Mouse (Mus musculus) heart, embryonic 12.5 days (tissue): ENCODE measurements around the gene Ttc8. TPM values are rescaled to one million over a fixed set of nuclear protein-coding genes. Genes with fewer than 3 reads are reported as not detected.
"Not testable (repeated sequence)": the region's sequence is repeated elsewhere in the genome, so short reads cannot be mapped to it uniquely, and the experiment has no call there.

Source experiments
- ATAC-seq: fragments of 200-750 bp; cut with Nextera tagmentation; 2 replicates; pipeline ENCODE4 v1.8.0; 2017; ENCODE audit warnings: moderate TSS enrichment, moderate library complexity; ENCODE audit not compliant: insufficient number of reproducible peaks, low FRiP score
- H3K27ac ChIP-seq: fragments of 300-500 bp; sonication (generic); 2 replicates; pipeline ENCODE4 v1.5.1; 2016; ENCODE audit warnings: mild to moderate bottlenecking, moderate library complexity; ENCODE audit not compliant: poor library complexity, severe bottlenecking
- H3K27me3 ChIP-seq: fragments of 300-500 bp; sonication (generic); replicated peaks from 2 replicates; pipeline ENCODE4 v1.6.1; 2016; ENCODE audit warnings: mild to moderate bottlenecking, moderate library complexity
- H3K36me3 ChIP-seq: fragments of 300-500 bp; sonication (generic); 2 replicates; pipeline ENCODE4 v1.6.1; 2016; ENCODE audit warnings: mild to moderate bottlenecking, moderate library complexity
- H3K4me1 ChIP-seq: fragments of 300-500 bp; sonication (generic); replicated peaks from 2 replicates; pipeline ENCODE4 v1.6.1; 2016; ENCODE audit warnings: mild to moderate bottlenecking
- H3K4me2 ChIP-seq: fragments of 300-500 bp; sonication (generic); 2 replicates; pipeline ENCODE4 v1.6.1; 2016; ENCODE audit warnings: mild to moderate bottlenecking, moderate library complexity
- H3K4me3 ChIP-seq: fragments of 300-500 bp; sonication (generic); 2 replicates; pipeline ENCODE4 v1.5.1; 2016; ENCODE audit warnings: mild to moderate bottlenecking
- H3K9ac ChIP-seq: fragments of 300-500 bp; sonication (generic); 2 replicates; pipeline ENCODE4 v1.6.1; 2016; ENCODE audit warnings: mild to moderate bottlenecking, moderate library complexity
- H3K9me3 ChIP-seq: fragments of 300-500 bp; sonication (generic); replicated peaks from 2 replicates; pipeline ENCODE4 v1.6.1; 2016; ENCODE audit warnings: mild to moderate bottlenecking, moderate library complexity
- WGBS: fragments of 180-500 bp; shearing (Covaris S2); methylation state at CpG from one replicate; pipeline ENCODE4 v1.1.7; 2016; 5-methylcytosine and 5-hydroxymethylcytosine counted together
- polyA plus RNA-seq: library from polyadenylated mRNA; unstranded; fragments of >200 nt; fragmentation: Nextera tagmentation; extraction: Ambion mirVana; gene quantifications from 2 replicates; pipeline ENCODE4 v1.2.1, GENCODE M21; 2016

The Ttc8 gene
- polyA plus RNA-seq, 1 experiment from 2014 or later: 16.2 TPM

GRCm38 (mm10) chr12:98905466-98905865, 14.9 kb upstream of the Ttc8 start:
- Histone ChIP-seq H3K4me3 (no peak overlapping the region), H3K36me3 (no peaks in the 10 kb centered on the region), H3K27ac (no peak overlapping the region), H3K4me1 (peaks cover 6% of the 10 kb centered on the region; the same call in 1 of the 2 replicates), H3K9me3 (no peaks in the 10 kb centered on the region), H3K9ac (no peak overlapping the region), H3K4me2 (no peak overlapping the region), H3K27me3 (no peaks in the 10 kb centered on the region)
- ATAC-seq: no peak
- WGBS: 62% methylated on average over 5 of the region's 5 CpGs

DNA sequence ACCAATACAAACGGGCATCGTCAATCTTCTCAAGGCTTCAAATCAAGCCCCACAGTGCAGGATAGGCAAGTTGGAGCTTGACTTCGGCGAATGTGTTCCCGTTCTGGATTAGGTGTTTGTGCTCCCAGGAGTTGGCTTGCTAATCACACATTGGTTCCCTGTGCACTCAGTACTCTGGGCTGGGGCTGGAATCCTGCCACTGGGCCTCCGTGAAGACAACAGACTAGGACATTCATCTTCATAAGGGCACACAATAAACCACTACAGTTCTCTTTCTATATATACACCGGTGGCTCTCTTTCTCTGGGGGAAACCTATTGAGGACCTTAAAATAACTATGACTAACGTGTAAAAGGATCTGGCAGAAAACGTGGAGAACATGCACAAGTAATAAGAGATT, 10.3 kb upstream of the Ttc8 start:
- no peak overlapping the region for H3K4me3 ChIP-seq

DNA sequence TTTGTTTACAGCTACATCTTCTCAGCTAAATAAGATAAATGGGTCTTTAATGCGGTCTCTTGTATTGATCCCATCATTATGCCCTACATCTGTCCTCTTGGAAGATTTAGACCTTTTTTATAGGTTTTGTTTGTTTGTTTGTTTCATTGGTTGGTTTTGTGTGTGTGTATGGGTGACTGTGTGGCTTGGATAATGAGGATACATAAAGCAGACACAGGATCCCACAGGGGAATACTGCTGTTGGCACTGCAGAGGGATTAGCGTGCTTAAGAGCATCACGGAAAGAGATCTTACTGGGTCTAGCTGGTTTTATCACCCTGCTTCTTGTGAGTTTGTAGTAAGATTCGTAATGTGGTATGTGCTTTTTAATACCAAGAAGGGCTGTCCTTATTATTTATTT, 10.8 kb downstream of the Ttc8 start:
- ATAC-seq: no peak
- Histone ChIP-seq H3K36me3 (0 out of 2 replicates have a peak, but pooled peaks cover 4% of the 10 kb centered on the region), H3K9ac (no peak overlapping the region), H3K4me1 (no peaks in the 10 kb centered on the region), H3K27ac (no peak overlapping the region), H3K9me3 (peaks cover 4% of the 10 kb centered on the region; the same call in 1 of the 2 replicates), H3K27me3 (no peaks in the 10 kb centered on the region), H3K4me2 (no peak overlapping the region), H3K4me3 (no peak overlapping the region)
- 87% methylated on average over 4 of the region's 4 CpGs for WGBS

More for the DNA sequence above, 10.3 kb upstream of the Ttc8 start:
- Histone ChIP-seq H3K27ac (peak overlapping the region; percentile 56; the same call in 1 of the 2 replicates), H3K4me1 (peaks cover 6% of the 10 kb centered on the region; the same call in 1 of the 2 replicates), H3K9ac (no peak overlapping the region), H3K4me2 (no peak overlapping the region), H3K27me3 (no peaks in the 10 kb centered on the region), H3K36me3 (no peaks in the 10 kb centered on the region), H3K9me3 (no peaks in the 10 kb centered on the region)
- WGBS: 58% methylated on average over 9 of the region's 9 CpGs
- ATAC-seq: no peak

- H3K36me3 ChIP-seq: 0 out of 2 replicates have a peak, but pooled peaks cover 4% of the 10 kb centered on the region
- H3K27me3 ChIP-seq: no peaks in the 10 kb centered on the region
- no peaks in the 10 kb centered on the region for H3K4me1 ChIP-seq
- no peak overlapping the region for H3K27ac ChIP-seq
- peaks cover 4% of the 10 kb centered on the region; the same call in 1 of the 2 replicates for H3K9me3 ChIP-seq
- H3K9ac ChIP-seq: no peak overlapping the region
- ATAC-seq: no peak
- 86% methylated on average over 4 of the region's 4 CpGs for WGBS
- no peak overlapping the region for H3K4me2 ChIP-seq
- H3K4me3 ChIP-seq: no peak overlapping the region
Measured at GRCm38 (mm10) chr12:98932441-98932840, 12.1 kb downstream of the Ttc8 start.

DNA sequence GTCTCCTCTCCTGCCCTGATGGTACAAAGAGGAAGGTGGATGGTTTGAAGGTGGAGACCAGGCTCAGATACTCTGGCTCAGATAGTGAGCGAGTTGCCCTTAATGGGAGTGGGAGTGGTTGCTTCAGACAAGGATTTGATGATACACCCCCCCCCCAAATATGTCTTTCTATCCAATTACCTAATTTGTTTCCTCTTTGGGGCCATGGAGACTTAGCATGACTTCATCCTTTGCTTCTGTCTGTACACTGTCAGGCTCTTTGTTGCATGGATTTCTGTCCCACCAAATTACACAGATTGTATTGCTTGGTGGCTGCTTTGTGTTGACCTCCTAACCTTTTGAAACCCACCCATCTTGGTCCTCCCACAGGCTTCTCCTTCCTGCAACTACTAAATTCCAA, 12.5 kb downstream of the Ttc8 start:
- Histone ChIP-seq H3K9ac (no peak overlapping the region), H3K27ac (no peak overlapping the region), H3K4me3 (no peak overlapping the region), H3K27me3 (no peaks in the 10 kb centered on the region), H3K4me2 (no peak overlapping the region), H3K9me3 (peaks cover 4% of the 10 kb centered on the region; the same call in 1 of the 2 replicates), H3K36me3 (0 out of 2 replicates have a peak, but pooled peaks cover 4% of the 10 kb centered on the region), H3K4me1 (no peaks in the 10 kb centered on the region)
- 81% methylated on average over 1 of the region's 1 CpGs for WGBS
- no peak for ATAC-seq

GRCm38 (mm10) chr12:98951295-98951694, 30.9 kb downstream of the Ttc8 start:
- H3K9me3 ChIP-seq, ATAC-seq, H3K9ac ChIP-seq, H3K27me3 ChIP-seq, H3K4me1 ChIP-seq, H3K36me3 ChIP-seq, H3K4me2 ChIP-seq, H3K4me3 ChIP-seq, H3K27ac ChIP-seq: not testable (repeated sequence)
- 82% methylated on average over 5 of the region's 5 CpGs for WGBS

GRCm38 (mm10) chr12:98956951-98957350, 36.6 kb downstream of the Ttc8 start:
- no peaks in the 10 kb centered on the region for H3K9me3 ChIP-seq
- WGBS: 86% methylated on average over 2 of the region's 2 CpGs
- no peak overlapping the region for H3K9ac ChIP-seq
- peaks cover 4% of the 10 kb centered on the region; the same call in 1 of the 2 replicates for H3K36me3 ChIP-seq
- no peaks in the 10 kb centered on the region for H3K4me1 ChIP-seq
- H3K27me3 ChIP-seq: no peaks in the 10 kb centered on the region
- ATAC-seq: no peak
- H3K27ac ChIP-seq: no peak overlapping the region
- no peak overlapping the region for H3K4me3 ChIP-seq
- H3K4me2 ChIP-seq: no peak overlapping the region

GRCm38 (mm10) chr12:98957455-98957854, 37.1 kb downstream of the Ttc8 start:
- ATAC-seq: no peak
- H3K4me2 ChIP-seq: no peak overlapping the region
- no peaks in the 10 kb centered on the region for H3K9me3 ChIP-seq
- H3K36me3 ChIP-seq: peaks cover 4% of the 10 kb centered on the region; the same call in 1 of the 2 replicates
- 74% methylated on average over 11 of the region's 11 CpGs for WGBS
- no peak overlapping the region for H3K9ac ChIP-seq
- H3K27me3 ChIP-seq: no peaks in the 10 kb centered on the region
- no peak overlapping the region for H3K4me3 ChIP-seq
- no peak overlapping the region for H3K27ac ChIP-seq
- no peaks in the 10 kb centered on the region for H3K4me1 ChIP-seq

DNA sequence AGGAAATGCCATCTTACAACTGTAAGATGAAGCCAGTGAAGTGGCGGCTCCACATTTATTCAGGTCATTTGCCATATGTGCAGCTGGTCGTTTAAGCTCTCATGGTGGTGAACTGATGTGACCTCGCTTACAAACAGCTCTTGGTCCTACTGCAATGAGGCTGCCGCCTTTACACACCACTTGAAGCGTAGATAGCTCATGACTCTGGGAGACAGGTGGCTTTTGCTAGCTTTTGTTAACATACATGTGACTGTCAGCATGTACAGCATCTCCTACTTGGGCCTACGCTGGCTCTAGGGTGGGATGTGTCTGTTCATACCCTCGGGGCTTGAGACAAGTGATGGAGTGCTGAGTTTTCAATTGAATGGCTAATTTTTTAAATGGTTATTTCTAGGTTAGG, 40.6 kb downstream of the Ttc8 start:
- 0 out of 2 replicates have a peak, but pooled peaks cover 4% of the 10 kb centered on the region for H3K9me3 ChIP-seq
- H3K4me1 ChIP-seq: peaks cover 7% of the 10 kb centered on the region; the same call in 1 of the 2 replicates
- H3K4me2 ChIP-seq: no peak overlapping the region
- no peak overlapping the region for H3K4me3 ChIP-seq
- H3K9ac ChIP-seq: no peak overlapping the region
- WGBS: 71% methylated on average over 7 of the region's 7 CpGs
- no peak overlapping the region for H3K27ac ChIP-seq
- H3K27me3 ChIP-seq: no peaks in the 10 kb centered on the region
- peaks cover 4% of the 10 kb centered on the region; the same call in 1 of the 2 replicates for H3K36me3 ChIP-seq
- ATAC-seq: no peak

GRCm38 (mm10) chr12:98961415-98961814, 41.0 kb downstream of the Ttc8 start:
- ATAC-seq: no peak
- peaks cover 7% of the 10 kb centered on the region; the same call in 1 of the 2 replicates for H3K4me1 ChIP-seq
- no peak overlapping the region for H3K4me3 ChIP-seq
- H3K9ac ChIP-seq: no peak overlapping the region
- 80% methylated on average over 4 of the region's 4 CpGs for whole genome bisulfite sequencing
- peaks cover 4% of the 10 kb centered on the region; the same call in 1 of the 2 replicates for H3K36me3 ChIP-seq
- H3K27me3 ChIP-seq: no peaks in the 10 kb centered on the region
- no peak overlapping the region for H3K4me2 ChIP-seq
- H3K9me3 ChIP-seq: 0 out of 2 replicates have a peak, but pooled peaks cover 6% of the 10 kb centered on the region
- no peak overlapping the region for H3K27ac ChIP-seq

- 0 out of 2 replicates have a peak, but pooled peaks cover 6% of the 10 kb centered on the region for H3K9me3 ChIP-seq
- H3K27me3 ChIP-seq: no peaks in the 10 kb centered on the region
- no peak overlapping the region for H3K9ac ChIP-seq
- no peak overlapping the region for H3K4me2 ChIP-seq
- H3K4me3 ChIP-seq: no peak overlapping the region
- no peak for ATAC-seq
- no peaks in the 10 kb centered on the region for H3K36me3 ChIP-seq
- peaks cover 7% of the 10 kb centered on the region; the same call in 1 of the 2 replicates for H3K4me1 ChIP-seq
- WGBS: 57% methylated on average over 4 of the region's 4 CpGs
- H3K27ac ChIP-seq: no peak overlapping the region
Measured at GRCm38 (mm10) chr12:98965441-98966135, 45.2 kb downstream of the Ttc8 start.
